Mouse (Mus musculus): ENCODE results near the gene Duox2. TPM values are rescaled to one million over a fixed set of nuclear protein-coding genes. Genes with fewer than 3 reads are reported as not detected.

Duox2 gene
- polyA plus RNA-seq, 1 experiment from 2014 or later: 0.07 TPM

GRCm38 (mm10) chr2:122247786-122248185 lies 50.5 kb downstream of the Duox2 start:
- 73% methylated on average over 10 of the region's 10 CpGs for WGBS

GRCm38 (mm10) chr2:122243671-122244131 lies 54.5 kb downstream of the Duox2 start:
- no peaks in the 10 kb centered on the region for H3K27me3 ChIP-seq (ENCODE audit: control insufficient read depth, insufficient read depth, low read length)
- no peak overlapping the region for H3K4me3 ChIP-seq (ENCODE audit: control insufficient read depth in 1 of 2, insufficient read depth in 1 of 2, low read depth in 1 of 2, low read length in 2 of 2)
- H3K36me3 ChIP-seq (ENCODE audit: control insufficient read depth, insufficient read depth, low read length): peaks cover 23% of the 10 kb centered on the region
- no peak overlapping the region for H3K4me2 ChIP-seq (ENCODE audit: low read length)
- H3K4me1 ChIP-seq (ENCODE audit: control insufficient read depth in 2 of 2, insufficient read depth in 2 of 2, low read length in 2 of 2): peaks cover 3 to 7% of the 10 kb centered on the region in 2 experiments; a peak in 3 of 4 replicates
- no peak overlapping the region for H3K27ac ChIP-seq (replicated peaks in 1 of 2; ENCODE audit: control insufficient read depth in 1 of 2, insufficient read depth in 1 of 2, low read depth in 2 of 2, low read length in 2 of 2)
- ATAC-seq (ENCODE audit: insufficient number of reproducible peaks, insufficient read depth, low FRiP score, low read depth): peak; percentile 68; the same call in 1 of the 2 replicates
- H3K9ac ChIP-seq (ENCODE audit: low read length): no peak overlapping the region
- H3K9me3 ChIP-seq (ENCODE audit: control insufficient read depth, low read length): no peaks in the 10 kb centered on the region
- WGBS: 2% methylated on average over 3 of the region's 3 CpGs

More at GRCm38 (mm10) chr2:122247786-122248185, 50.5 kb downstream of the Duox2 start:
- no peaks in the 10 kb centered on the region for H3K27me3 ChIP-seq (ENCODE audit: control insufficient read depth, insufficient read depth, low read length)
- no peak for ATAC-seq (ENCODE audit: insufficient number of reproducible peaks, insufficient read depth, low FRiP score, low read depth)
- no peak overlapping the region for H3K4me2 ChIP-seq (ENCODE audit: low read length)
- peaks cover 3 to 7% of the 10 kb centered on the region in 2 experiments; a peak in 3 of 4 replicates for H3K4me1 ChIP-seq (ENCODE audit: control insufficient read depth in 2 of 2, insufficient read depth in 2 of 2, low read length in 2 of 2)
- H3K27ac ChIP-seq (replicated peaks in 1 of 2; ENCODE audit: control insufficient read depth in 1 of 2, insufficient read depth in 1 of 2, low read depth in 2 of 2, low read length in 2 of 2): no peak overlapping the region
- no peaks in the 10 kb centered on the region for H3K9me3 ChIP-seq (ENCODE audit: control insufficient read depth, low read length)
- H3K4me3 ChIP-seq (ENCODE audit: control insufficient read depth in 1 of 2, insufficient read depth in 1 of 2, low read depth in 1 of 2, low read length in 2 of 2): no peak overlapping the region
- H3K36me3 ChIP-seq (ENCODE audit: control insufficient read depth, insufficient read depth, low read length): peaks cover 41% of the 10 kb centered on the region
- H3K9ac ChIP-seq (ENCODE audit: low read length): no peak overlapping the region

DNA sequence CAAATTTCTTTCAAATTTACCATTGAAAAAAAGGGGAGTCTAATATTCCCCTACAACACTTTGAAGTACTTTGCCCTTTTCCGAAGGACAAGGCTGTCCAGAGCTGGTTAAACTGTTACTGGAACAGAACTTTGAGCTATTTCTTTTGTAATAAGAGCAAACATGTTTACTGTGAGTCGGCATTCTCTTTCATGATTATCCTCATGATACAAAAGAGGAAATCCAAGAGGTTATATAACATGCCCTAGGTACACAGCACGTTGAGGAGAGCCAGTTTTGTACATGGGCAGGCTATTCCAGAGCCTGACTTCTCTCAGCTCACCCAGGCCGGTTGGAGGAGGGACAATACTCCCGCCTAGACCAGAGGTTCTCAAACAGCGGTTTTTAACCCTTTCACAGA lies 56.3 kb downstream of the Duox2 start:
- Histone ChIP-seq H3K9ac (ENCODE audit: low read length) (no peak overlapping the region), H3K4me2 (ENCODE audit: low read length) (no peak overlapping the region), H3K27ac (replicated peaks in 1 of 2; ENCODE audit: control insufficient read depth in 1 of 2, insufficient read depth in 1 of 2, low read depth in 2 of 2, low read length in 2 of 2) (no peak overlapping the region), H3K4me1 (ENCODE audit: control insufficient read depth in 2 of 2, insufficient read depth in 2 of 2, low read length in 2 of 2) (peaks cover 3 to 7% of the 10 kb centered on the region in 2 experiments; a peak in 3 of 4 replicates), H3K27me3 (ENCODE audit: control insufficient read depth, insufficient read depth, low read length) (no peaks in the 10 kb centered on the region), H3K9me3 (ENCODE audit: control insufficient read depth, low read length) (no peaks in the 10 kb centered on the region), H3K36me3 (ENCODE audit: control insufficient read depth, insufficient read depth, low read length) (peaks cover 6% of the 10 kb centered on the region), H3K4me3 (ENCODE audit: control insufficient read depth in 1 of 2, insufficient read depth in 1 of 2, low read depth in 1 of 2, low read length in 2 of 2) (no peak overlapping the region)
- no peak for ATAC-seq (ENCODE audit: insufficient number of reproducible peaks, insufficient read depth, low FRiP score, low read depth)
- WGBS: 70% methylated on average over 6 of the region's 6 CpGs

DNA sequence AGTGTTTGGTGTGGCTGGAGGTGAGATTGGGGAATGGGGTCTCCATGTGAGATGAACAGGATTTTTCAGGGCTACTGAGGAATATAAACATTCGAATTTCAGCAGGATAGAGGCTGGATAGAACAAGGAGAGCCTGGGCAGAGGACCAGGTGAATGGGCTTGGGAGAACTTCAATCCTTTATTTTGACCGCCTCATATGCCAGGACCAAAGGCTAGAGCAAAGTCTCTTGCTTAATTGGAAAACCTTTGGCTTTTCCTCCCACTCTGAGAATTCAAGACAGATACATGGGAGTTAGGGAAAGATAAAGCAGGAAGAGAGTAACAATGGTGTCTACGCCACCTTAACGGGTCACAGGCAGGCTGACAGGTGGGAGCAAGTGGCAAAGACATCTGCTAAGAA lies 57.0 kb downstream of the Duox2 start:
- no peak overlapping the region for H3K4me2 ChIP-seq (ENCODE audit: low read length)
- WGBS: 80% methylated on average over 4 of the region's 4 CpGs
- ATAC-seq (ENCODE audit: insufficient number of reproducible peaks, insufficient read depth, low FRiP score, low read depth): no peak
- H3K4me3 ChIP-seq (ENCODE audit: control insufficient read depth in 1 of 2, insufficient read depth in 1 of 2, low read depth in 1 of 2, low read length in 2 of 2): no peak overlapping the region
- H3K27ac ChIP-seq (replicated peaks in 1 of 2; ENCODE audit: control insufficient read depth in 1 of 2, insufficient read depth in 1 of 2, low read depth in 2 of 2, low read length in 2 of 2): no peak overlapping the region
- H3K36me3 ChIP-seq (ENCODE audit: control insufficient read depth, insufficient read depth, low read length): no peaks in the 10 kb centered on the region
- no peaks in the 10 kb centered on the region for H3K9me3 ChIP-seq (ENCODE audit: control insufficient read depth, low read length)
- no peak overlapping the region for H3K9ac ChIP-seq (ENCODE audit: low read length)
- no peaks in the 10 kb centered on the region for H3K27me3 ChIP-seq (ENCODE audit: control insufficient read depth, insufficient read depth, low read length)
- H3K4me1 ChIP-seq (ENCODE audit: control insufficient read depth in 2 of 2, insufficient read depth in 2 of 2, low read length in 2 of 2): peaks cover 3 to 7% of the 10 kb centered on the region in 2 experiments; a peak in 3 of 4 replicates

GRCm38 (mm10) chr2:122240735-122241134 lies 57.5 kb downstream of the Duox2 start:
- no peak for ATAC-seq (ENCODE audit: insufficient number of reproducible peaks, insufficient read depth, low FRiP score, low read depth)
- H3K4me3 ChIP-seq (ENCODE audit: control insufficient read depth in 1 of 2, insufficient read depth in 1 of 2, low read depth in 1 of 2, low read length in 2 of 2): no peak overlapping the region

GRCm38 (mm10) chr2:122237891-122238470 lies 60.3 kb downstream of the Duox2 start:
- Histone ChIP-seq H3K27ac (replicated peaks in 1 of 2; ENCODE audit: control insufficient read depth in 1 of 2, insufficient read depth in 1 of 2, low read depth in 2 of 2, low read length in 2 of 2) (no peak overlapping the region), H3K4me2 (ENCODE audit: low read length) (no peak overlapping the region), H3K4me1 (ENCODE audit: control insufficient read depth in 2 of 2, insufficient read depth in 2 of 2, low read length in 2 of 2) (peaks cover 4 to 6% of the 10 kb centered on the region in 2 experiments), H3K9me3 (ENCODE audit: control insufficient read depth, low read length) (no peaks in the 10 kb centered on the region), H3K4me3 (ENCODE audit: control insufficient read depth in 1 of 2, insufficient read depth in 1 of 2, low read depth in 1 of 2, low read length in 2 of 2) (no peak overlapping the region), H3K36me3 (ENCODE audit: control insufficient read depth, insufficient read depth, low read length) (no peaks in the 10 kb centered on the region), H3K27me3 (ENCODE audit: control insufficient read depth, insufficient read depth, low read length) (no peaks in the 10 kb centered on the region), H3K9ac (ENCODE audit: low read length) (no peak overlapping the region)
- 69% methylated on average over 2 of the region's 2 CpGs for WGBS
- ATAC-seq (ENCODE audit: insufficient number of reproducible peaks, insufficient read depth, low FRiP score, low read depth): no peak

More at GRCm38 (mm10) chr2:122240735-122241134, 57.5 kb downstream of the Duox2 start:
- no peaks in the 10 kb centered on the region for H3K9me3 ChIP-seq (ENCODE audit: control insufficient read depth, low read length)
- no peaks in the 10 kb centered on the region for H3K36me3 ChIP-seq (ENCODE audit: control insufficient read depth, insufficient read depth, low read length)
- no peak overlapping the region for H3K9ac ChIP-seq (ENCODE audit: low read length)
- no peak overlapping the region for H3K4me2 ChIP-seq (ENCODE audit: low read length)
- H3K27me3 ChIP-seq (ENCODE audit: control insufficient read depth, insufficient read depth, low read length): no peaks in the 10 kb centered on the region
- peaks cover 3 to 6% of the 10 kb centered on the region in 2 experiments; a peak in 3 of 4 replicates for H3K4me1 ChIP-seq (ENCODE audit: control insufficient read depth in 2 of 2, insufficient read depth in 2 of 2, low read length in 2 of 2)
- no peak overlapping the region for H3K27ac ChIP-seq (replicated peaks in 1 of 2; ENCODE audit: control insufficient read depth in 1 of 2, insufficient read depth in 1 of 2, low read depth in 2 of 2, low read length in 2 of 2)

GRCm38 (mm10) chr2:122236321-122236720 lies 61.9 kb downstream of the Duox2 start:
- Histone ChIP-seq H3K36me3 (ENCODE audit: control insufficient read depth, insufficient read depth, low read length) (no peaks in the 10 kb centered on the region), H3K9me3 (ENCODE audit: control insufficient read depth, low read length) (no peaks in the 10 kb centered on the region), H3K4me3 (ENCODE audit: control insufficient read depth in 1 of 2, insufficient read depth in 1 of 2, low read depth in 1 of 2, low read length in 2 of 2) (no peak overlapping the region), H3K9ac (ENCODE audit: low read length) (no peak overlapping the region), H3K27me3 (ENCODE audit: control insufficient read depth, insufficient read depth, low read length) (no peaks in the 10 kb centered on the region), H3K27ac (replicated peaks in 1 of 2; ENCODE audit: control insufficient read depth in 1 of 2, insufficient read depth in 1 of 2, low read depth in 2 of 2, low read length in 2 of 2) (0 out of 4 replicates have a peak overlapping the region, but pooled peaks of 1 of the 2 experiments have one; percentile 14), H3K4me2 (ENCODE audit: low read length) (0 out of 2 replicates have a peak overlapping the region, but pooled peaks have one; percentile 86), H3K4me1 (ENCODE audit: control insufficient read depth in 2 of 2, insufficient read depth in 2 of 2, low read length in 2 of 2) (peaks cover 4 to 6% of the 10 kb centered on the region in 2 experiments)
- ATAC-seq (ENCODE audit: insufficient number of reproducible peaks, insufficient read depth, low FRiP score, low read depth): no peak

All from heart, embryonic 14.5 days (tissue).